Mouse (Mus musculus) midbrain, postnatal 0 days (tissue): ENCODE measurements at regions not wholly inside any gene's neighbourhood (a gene's known extent, or its start where the extent isn't known, plus 50 kb on each side); places are given as distances from the start of the nearest gene placed in this dataset.

Source experiments
- ATAC-seq: fragments of 200-750 bp; cut with Nextera tagmentation; 2 replicates; pipeline ENCODE4 v1.8.0; 2017; ENCODE audit warnings: moderate number of reproducible peaks, mild to moderate bottlenecking, moderate TSS enrichment, moderate library complexity; ENCODE audit not compliant: low FRiP score
- DNase-seq: peaks from one replicate; pipeline ENCODE4 v3.0.0-alpha.2; 2015; ENCODE audit warnings: low spot score
- H3K27ac ChIP-seq: fragments of 300-500 bp; sonication (generic); 2 replicates; pipeline ENCODE4 v1.5.1; 2014; ENCODE audit warnings: low read depth, mild to moderate bottlenecking, low read length, mixed read lengths
- H3K27me3 ChIP-seq: fragments of 300-500 bp; sonication (generic); 2 replicates; pipeline ENCODE4 v1.6.1; 2014; ENCODE audit warnings: low read length, control low read depth, mixed read lengths; ENCODE audit not compliant: insufficient read depth
- H3K36me3 ChIP-seq: fragments of 300-500 bp; sonication (generic); 2 replicates; pipeline ENCODE4 v1.6.1; 2014; ENCODE audit warnings: low read length, control low read depth, mixed read lengths; ENCODE audit not compliant: insufficient read depth
- H3K4me1 ChIP-seq: fragments of 300-500 bp; sonication (generic); 2 replicates; pipeline ENCODE4 v1.6.1; 2014; ENCODE audit warnings: mild to moderate bottlenecking, control low read depth, antibody characterized with exemption, low read length, mixed read lengths; ENCODE audit not compliant: insufficient read depth
- H3K4me2 ChIP-seq: fragments of 300-500 bp; sonication (generic); 2 replicates; pipeline ENCODE4 v1.6.1; 2014; ENCODE audit warnings: low read depth, mild to moderate bottlenecking, low read length, mixed read lengths; ENCODE audit not compliant: poor library complexity, severe bottlenecking
- H3K4me3 ChIP-seq: fragments of 300-500 bp; sonication (generic); 2 replicates; pipeline ENCODE4 v1.5.1; 2014; ENCODE audit warnings: low read depth, mild to moderate bottlenecking, low read length, moderate library complexity
- H3K9ac ChIP-seq: fragments of 300-500 bp; sonication (generic); replicated peaks from 2 replicates; pipeline ENCODE4 v1.6.1; 2014; ENCODE audit warnings: mild to moderate bottlenecking, low read length, moderate library complexity, mixed read lengths; ENCODE audit not compliant: poor library complexity, severe bottlenecking
- H3K9me3 ChIP-seq: fragments of 300-500 bp; sonication (generic); 2 replicates; pipeline ENCODE4 v1.6.1; 2016; ENCODE audit warnings: low read length, control low read depth
- CTCF ChIP-seq: IDR thresholded peaks from 2 replicates; pipeline ENCODE4 v1.5.1; 2016; ENCODE audit warnings: antibody characterized with exemption, mild to moderate bottlenecking
- WGBS: fragments of 180-500 bp; shearing (Covaris S2); extraction: QIAGEN DNeasy Blood & Tissue Kit; methylation state at CpG from one replicate; pipeline ENCODE4 v1.1.7; 2014; 5-methylcytosine and 5-hydroxymethylcytosine counted together

DNA sequence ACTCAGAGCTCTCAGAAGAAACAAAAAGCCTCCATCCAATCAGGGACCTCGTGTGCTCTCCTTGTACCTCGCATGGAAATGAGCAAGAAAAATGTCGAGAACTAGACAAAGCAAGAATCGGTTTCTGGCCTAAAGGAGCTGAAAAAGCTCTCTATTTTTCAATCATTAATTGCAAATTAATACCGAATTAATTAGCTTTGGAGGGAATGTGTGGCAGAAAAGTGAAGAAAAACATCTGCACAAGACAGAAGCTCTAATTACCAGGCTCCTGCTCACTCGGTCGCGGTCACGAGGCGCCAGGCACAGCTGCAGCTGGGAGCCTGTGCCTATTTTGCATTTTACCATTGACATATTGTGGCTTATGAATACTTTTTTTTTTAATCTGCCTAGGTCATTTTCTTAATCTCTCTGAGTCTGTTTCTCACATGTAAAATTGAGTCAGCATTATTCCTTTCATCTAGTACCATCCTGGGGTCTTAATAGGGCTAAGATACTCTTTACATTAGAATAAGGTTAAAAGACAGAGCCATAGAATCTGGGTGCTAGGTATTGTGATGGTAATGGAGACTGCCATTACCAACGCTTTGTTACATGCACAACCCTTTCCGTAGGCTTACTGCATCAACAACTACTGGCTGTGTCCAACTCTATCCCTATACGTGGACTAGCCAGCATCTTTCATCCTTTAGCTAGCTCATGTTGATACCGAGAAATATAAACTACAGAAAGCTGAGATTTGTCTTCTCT, 109.8 kb upstream of the Zc3h12c start:
- WGBS: 15% methylated on average over 14 of the region's 14 CpGs
- no peaks in the 10 kb centered on the region for H3K27me3 ChIP-seq
- no peak overlapping the region for H3K9ac ChIP-seq
- no peak overlapping the region for H3K27ac ChIP-seq
- ATAC-seq (no peak), DNase-seq (no peak)
- TF ChIP-seq CTCF: no peak
- H3K4me1 ChIP-seq: peaks cover 6% of the 10 kb centered on the region
- no peak overlapping the region for H3K4me3 ChIP-seq
- H3K4me2 ChIP-seq: no peak overlapping the region
- no peaks in the 10 kb centered on the region for H3K36me3 ChIP-seq
- H3K9me3 ChIP-seq: no peaks in the 10 kb centered on the region

- Histone ChIP-seq H3K4me1 (peaks cover 6% of the 10 kb centered on the region), H3K9me3 (no peaks in the 10 kb centered on the region), H3K9ac (no peak overlapping the region), H3K27ac (no peak overlapping the region), H3K4me3 (no peak overlapping the region), H3K27me3 (no peaks in the 10 kb centered on the region), H3K4me2 (no peak overlapping the region), H3K36me3 (no peaks in the 10 kb centered on the region)
- DNase-seq (no peak), ATAC-seq (no peak)
- WGBS: 62% methylated on average over 3 of the region's 3 CpGs
- no peak for TF ChIP-seq CTCF
These were observed 105.6 kb upstream of the Zc3h12c start for GRCm38 (mm10) chr9:52273994-52274393.

DNA sequence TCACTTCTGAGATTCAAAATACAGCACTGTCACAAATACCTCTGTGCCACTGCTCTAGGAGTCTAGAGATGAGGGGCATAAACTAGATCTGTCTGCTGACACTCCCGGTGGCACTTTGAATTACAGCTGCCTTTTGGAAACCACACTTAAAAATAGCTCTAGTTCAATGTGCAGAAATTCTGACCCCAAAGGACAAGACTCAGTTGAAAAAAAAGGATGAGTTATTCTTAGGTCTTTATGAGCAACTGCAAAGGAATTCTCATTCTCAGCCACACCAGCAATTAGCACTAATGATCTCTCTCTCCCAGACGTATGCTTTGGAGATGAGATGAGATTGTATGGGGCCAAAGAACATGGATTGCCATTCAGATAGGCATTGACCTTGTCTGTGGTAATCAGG, 104.3 kb upstream of the Zc3h12c start:
- Histone ChIP-seq H3K36me3 (no peaks in the 10 kb centered on the region), H3K4me1 (peaks cover 5% of the 10 kb centered on the region), H3K4me3 (no peak overlapping the region), H3K27me3 (no peaks in the 10 kb centered on the region), H3K27ac (no peak overlapping the region), H3K9ac (no peak overlapping the region), H3K9me3 (no peaks in the 10 kb centered on the region), H3K4me2 (no peak overlapping the region)
- WGBS: 70% methylated on average over 2 of the region's 2 CpGs
- DNase-seq (no peak), ATAC-seq (no peak)
- TF ChIP-seq CTCF: no peak

DNA sequence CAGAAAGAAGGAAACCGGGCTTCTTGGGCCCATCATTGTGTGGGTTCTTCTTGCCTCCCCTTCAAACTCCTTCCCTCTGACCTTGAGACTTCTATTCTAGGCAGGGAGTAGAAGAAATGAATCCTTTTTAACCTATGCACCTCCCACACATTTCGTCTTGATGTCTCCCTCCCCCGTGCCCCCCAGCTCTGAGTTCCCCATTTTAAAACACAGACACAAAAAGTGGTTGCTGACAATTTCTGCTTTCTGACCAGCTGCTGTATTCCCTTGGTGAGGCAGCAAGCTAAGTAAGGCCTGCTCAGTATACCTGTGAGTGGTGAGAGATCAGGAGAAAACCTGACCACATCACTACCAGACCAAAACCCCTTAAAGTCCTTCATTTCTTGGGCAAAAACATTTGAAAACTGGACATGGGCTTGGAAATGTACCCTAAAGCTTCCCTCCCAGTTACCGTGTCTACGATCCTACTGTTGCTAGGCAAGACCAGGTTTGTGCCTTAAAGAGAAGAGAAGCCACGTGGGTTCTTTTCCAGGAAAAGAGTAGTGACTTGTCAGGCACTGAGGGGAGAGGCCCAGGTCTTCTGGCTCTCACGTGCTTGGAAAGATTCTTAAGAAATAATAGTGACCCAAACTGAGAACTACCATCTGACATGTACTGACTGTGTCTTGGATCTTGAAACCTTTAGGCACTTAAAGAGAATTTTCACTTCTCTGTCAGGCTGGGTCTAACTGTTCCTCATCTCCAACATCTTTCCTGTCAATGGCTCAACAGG, 103.2 kb upstream of the Zc3h12c start:
- Histone ChIP-seq H3K4me2 (no peak overlapping the region), H3K27me3 (no peaks in the 10 kb centered on the region), H3K9ac (no peak overlapping the region), H3K36me3 (no peaks in the 10 kb centered on the region), H3K9me3 (no peaks in the 10 kb centered on the region), H3K27ac (no peak overlapping the region), H3K4me3 (no peak overlapping the region), H3K4me1 (peaks cover 2% of the 10 kb centered on the region; the same call in 1 of the 2 replicates)
- 92% methylated on average over 7 of the region's 7 CpGs for WGBS
- ATAC-seq: no peak
- no peak for DNase-seq
- TF ChIP-seq CTCF: no peak

DNA sequence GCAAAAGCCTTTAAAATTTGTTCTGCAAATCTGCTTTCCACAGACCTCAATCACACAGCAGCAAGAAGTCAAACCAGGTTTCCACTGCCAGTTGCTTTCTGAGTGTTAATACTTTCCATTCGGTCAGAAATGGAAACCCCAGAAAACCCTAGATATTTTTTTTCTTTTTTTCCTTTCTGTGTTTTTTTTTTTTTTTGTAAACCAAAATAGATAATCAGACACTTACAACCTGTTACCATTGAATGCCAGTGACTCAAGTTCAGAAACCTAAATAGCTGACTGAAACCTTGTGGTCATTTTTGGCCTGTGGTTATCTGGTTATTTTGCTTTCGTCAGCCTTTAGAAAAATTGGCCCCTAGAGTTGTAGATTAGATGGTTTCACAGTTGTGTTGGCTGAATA, 93.2 kb upstream of the Zc3h12c start:
- Histone ChIP-seq H3K36me3 (no peaks in the 10 kb centered on the region), H3K4me1 (no peaks in the 10 kb centered on the region), H3K27ac (no peak overlapping the region), H3K4me2 (no peak overlapping the region), H3K4me3 (no peak overlapping the region), H3K9ac (no peak overlapping the region), H3K27me3 (no peaks in the 10 kb centered on the region), H3K9me3 (no peaks in the 10 kb centered on the region)
- TF ChIP-seq CTCF: no peak
- WGBS: 97% methylated on average over 2 of the region's 2 CpGs
- ATAC-seq: no peak
- DNase-seq: no peak

DNA sequence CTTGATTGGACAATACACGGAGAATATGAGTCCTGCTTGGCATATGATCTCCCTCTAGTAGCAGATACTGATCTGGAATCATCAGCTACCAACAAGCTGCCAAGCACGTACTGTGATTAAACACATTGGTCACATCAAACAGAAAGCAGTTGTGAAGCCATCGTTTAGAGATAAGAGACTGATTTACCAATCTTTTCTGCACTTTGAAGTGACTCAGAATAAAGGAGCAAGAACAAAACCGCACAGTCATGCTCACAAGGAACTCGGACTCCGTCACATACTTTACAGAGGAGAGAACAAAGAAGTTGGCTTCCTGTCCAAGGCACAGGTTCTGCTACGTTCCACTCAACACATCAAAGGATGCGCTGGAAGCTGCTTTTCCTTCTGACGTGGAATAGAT, 91.1 kb upstream of the Zc3h12c start:
- H3K4me2 ChIP-seq: no peak overlapping the region
- TF ChIP-seq CTCF: no peak
- no peak for DNase-seq
- no peak overlapping the region for H3K27ac ChIP-seq
- H3K36me3 ChIP-seq: no peaks in the 10 kb centered on the region
- no peaks in the 10 kb centered on the region for H3K9me3 ChIP-seq
- H3K4me3 ChIP-seq: no peak overlapping the region
- ATAC-seq: no peak
- 55% methylated on average over 9 of the region's 9 CpGs for WGBS
- H3K27me3 ChIP-seq: no peaks in the 10 kb centered on the region
- no peak overlapping the region for H3K9ac ChIP-seq
- H3K4me1 ChIP-seq: no peaks in the 10 kb centered on the region
